In genomic region chr12:86891786-86892702, GRCm38 (mm10) we compare ENCODE assay signal across 8 mouse cellular contexts. TPM values are rescaled to one million over a fixed set of nuclear protein-coding genes. Genes with fewer than 3 reads are reported as not detected.
A peak's percentile ranks its signal among the peaks of the same experiment; 100 is the strongest.
DNase-seq lines count a peak whose midpoint lies in the region; ATAC-seq lines count a peak whose summit lies in the region.

No protein-coding gene starts in this region.

- DNase-seq in 416B (ENCODE audit: low read depth): peak; percentile 97
- DNase-seq in adipocyte (ENCODE audit: low spot score): peak; percentile 98
- peak; percentile 88 for DNase-seq in embryo, embryonic 10.5 days (ENCODE audit: low spot score)
- DNase-seq in heart, embryonic 10.5 days (ENCODE audit: low spot score): no peak
- peak; percentile 93 to 96 for DNase-seq in lung, adult 18-20 months
- DNase-seq in thymus, adult 18-20 months: peak; percentile 66 to 81

- 0 out of 2 replicates have a peak, but pooled peaks have one; percentile 1 for ATAC-seq in kidney, embryonic 14.5 days (ENCODE audit: low FRiP score, low TSS enrichment)
- no peak for ATAC-seq in neural tube, embryonic 13.5 days (ENCODE audit: low read depth)

- peaks cover 92% of the 10 kb centered on the region for H3K4me1 ChIP-seq in heart, embryonic 10.5 days
- H3K4me1 ChIP-seq in kidney, embryonic 14.5 days (ENCODE audit: control insufficient read depth, insufficient read depth, low read length): peaks cover 84% of the 10 kb centered on the region
- H3K4me1 ChIP-seq in neural tube, embryonic 13.5 days (replicated peaks): peaks cover 95% of the 10 kb centered on the region

- H3K4me3 ChIP-seq in heart, embryonic 10.5 days: peak overlapping the region; percentile 67
- H3K4me3 ChIP-seq in kidney, embryonic 14.5 days (ENCODE audit: low read length): peak overlapping the region; percentile 40
- H3K4me3 ChIP-seq in neural tube, embryonic 13.5 days: peak overlapping the region; percentile 23

- 2% methylated on average over 37 of the region's 37 CpGs for WGBS in heart, embryonic 10.5 days
- WGBS in kidney, embryonic 14.5 days: 1% methylated on average over 37 of the region's 37 CpGs
- WGBS in neural tube, embryonic 13.5 days: under 1% methylated on average over 34 of the region's 37 CpGs

- no peaks in the 10 kb centered on the region for H3K27me3 ChIP-seq in heart, embryonic 10.5 days (ENCODE audit: insufficient read depth, poor library complexity, severe bottlenecking)
- no peaks in the 10 kb centered on the region for H3K27me3 ChIP-seq in kidney, embryonic 14.5 days (ENCODE audit: control insufficient read depth, insufficient read depth, low read length)
- no peaks in the 10 kb centered on the region for H3K27me3 ChIP-seq in neural tube, embryonic 13.5 days

- no peaks in the 10 kb centered on the region for H3K9me3 ChIP-seq in heart, embryonic 10.5 days
- no peaks in the 10 kb centered on the region for H3K9me3 ChIP-seq in kidney, embryonic 14.5 days (ENCODE audit: control insufficient read depth, low read length)
- H3K9me3 ChIP-seq in neural tube, embryonic 13.5 days: no peaks in the 10 kb centered on the region

- peak overlapping the region; percentile 78 for H3K4me2 ChIP-seq in kidney, embryonic 14.5 days (replicated peaks; ENCODE audit: low read depth, low read length)
- peak overlapping the region; percentile 63 for H3K4me2 ChIP-seq in neural tube, embryonic 13.5 days

- H3K27ac ChIP-seq in heart, embryonic 10.5 days: peak overlapping the region; percentile 97
- H3K27ac ChIP-seq in kidney, embryonic 14.5 days (ENCODE audit: low read depth, low read length): peak overlapping the region; percentile 99
- H3K27ac ChIP-seq in neural tube, embryonic 13.5 days (replicated peaks): peak overlapping the region; percentile 100

- peak overlapping the region; percentile 75 for H3K9ac ChIP-seq in kidney, embryonic 14.5 days (ENCODE audit: low read depth, low read length)
- H3K9ac ChIP-seq in neural tube, embryonic 13.5 days: peak overlapping the region; percentile 73

- no peaks in the 10 kb centered on the region for H3K36me3 ChIP-seq in heart, embryonic 10.5 days
- no peaks in the 10 kb centered on the region for H3K36me3 ChIP-seq in kidney, embryonic 14.5 days (ENCODE audit: control insufficient read depth, insufficient read depth, low read length)
- H3K36me3 ChIP-seq in neural tube, embryonic 13.5 days: no peaks in the 10 kb centered on the region

RNA-seq across cellular contexts. Expression of gene Irf2bpl, which starts 7.4 kb away (rescaled TPM):
- polyA plus RNA-seq in heart, embryonic 10.5 days (2016; fragmentation: Nextera tagmentation; extraction: Ambion mirVana): 28.7 and 35.3 TPM in 2 replicates
- polyA plus RNA-seq in kidney, embryonic 14.5 days (2014; fragmentation: Nextera tagmentation; extraction: Ambion mirVana): 25.8 and 34.8 TPM in 2 replicates
- 59.9 and 60.7 TPM in 2 replicates for polyA plus RNA-seq in neural tube, embryonic 13.5 days (2015; fragmentation: Nextera tagmentation; extraction: Ambion mirVana)

RNA-seq across cellular contexts. Expression of gene Cipc, which starts 54.8 kb away (rescaled TPM):
- polyA plus RNA-seq in heart, embryonic 10.5 days (2016; fragmentation: Nextera tagmentation; extraction: Ambion mirVana): 26.7 and 33.8 TPM in 2 replicates
- 12.6 and 30.4 TPM in 2 replicates for polyA plus RNA-seq in kidney, embryonic 14.5 days (2014; fragmentation: Nextera tagmentation; extraction: Ambion mirVana)
- 39.2 and 45.6 TPM in 2 replicates for polyA plus RNA-seq in neural tube, embryonic 13.5 days (2015; fragmentation: Nextera tagmentation; extraction: Ambion mirVana)
